Mouse (Mus musculus): ENCODE measurements around the gene Cenpo. TPM values are rescaled to one million over a fixed set of nuclear protein-coding genes. Genes with fewer than 3 reads are reported as not detected.
A peak's percentile ranks its signal among the peaks of the same experiment; 100 is the strongest.

The Cenpo gene
- polyA plus RNA-seq (2012; rRNA removed): 19.2 and 21.1 TPM in 2 replicates
- polyA plus RNA-seq (2014; fragmentation: Nextera tagmentation; extraction: Ambion mirVana): 11.9 and 13.7 TPM in 2 replicates

GRCm38 (mm10) chr12:4233572-4234508, at the start of gene Cenpo, which contains the start of gene Ptrhd1:
Cenpo (minus strand) TSS chr12:4234294.
Ptrhd1 (plus strand) TSS chr12:4234027.
- under 1% methylated on average over 49 of the region's 50 CpGs for WGBS
- peak; percentile 99 for ATAC-seq (ENCODE audit: low FRiP score, low read depth)
- DNase-seq (ENCODE audit: low spot score): peak; percentile 96
- Histone ChIP-seq H3K36me3 (ENCODE audit: control insufficient read depth, insufficient read depth, low read length) (peaks cover 18% of the 10 kb centered on the region), H3K4me3 (replicated peaks; ENCODE audit: low read length) (peak within 1 kb of the TSS; percentile 71), H3K4me2 (replicated peaks; ENCODE audit: low read depth, low read length, severe bottlenecking) (peak within 1 kb of the TSS; percentile 67), H3K9ac (ENCODE audit: low read depth, low read length, severe bottlenecking) (peak within 1 kb of the TSS; percentile 70), H3K27me3 (ENCODE audit: control insufficient read depth, insufficient read depth, low read length) (no peaks in the 10 kb centered on the region), H3K9me3 (ENCODE audit: control insufficient read depth, low read length) (no peaks in the 10 kb centered on the region), H3K27ac (replicated peaks; ENCODE audit: low read depth, low read length) (peak within 1 kb of the TSS; percentile 94), H3K4me1 (ENCODE audit: control insufficient read depth, insufficient read depth, low read length) (peaks cover 4% of the 10 kb centered on the region; the same call in 1 of the 2 replicates)
- 0 out of 2 replicates have a peak, but pooled peaks have one; percentile 29 for TF ChIP-seq POLR2A (IDR thresholded peaks at IDR 0.05; ENCODE audit: borderline replicate concordance, extremely low read depth, insufficient read depth, insufficient read length)

GRCm38 (mm10) chr12:4279878-4280277, 45.8 kb upstream of the Cenpo start:
- no peak for DNase-seq (ENCODE audit: low spot score)
- H3K9me3 ChIP-seq (ENCODE audit: control insufficient read depth, low read length): no peaks in the 10 kb centered on the region
- no peak overlapping the region for H3K27ac ChIP-seq (replicated peaks; ENCODE audit: low read depth, low read length)
- H3K4me1 ChIP-seq (ENCODE audit: control insufficient read depth, insufficient read depth, low read length): 0 out of 2 replicates have a peak, but pooled peaks cover 2% of the 10 kb centered on the region
- no peak overlapping the region for H3K9ac ChIP-seq (ENCODE audit: low read depth, low read length, severe bottlenecking)
- no peak overlapping the region for H3K4me3 ChIP-seq (replicated peaks; ENCODE audit: low read length)
- H3K4me2 ChIP-seq (replicated peaks; ENCODE audit: low read depth, low read length, severe bottlenecking): no peak overlapping the region
- H3K27me3 ChIP-seq (ENCODE audit: control insufficient read depth, insufficient read depth, low read length): no peaks in the 10 kb centered on the region
- 85% methylated on average over 3 of the region's 3 CpGs for WGBS
- peaks cover 12% of the 10 kb centered on the region for H3K36me3 ChIP-seq (ENCODE audit: control insufficient read depth, insufficient read depth, low read length)
- no peak for ATAC-seq (ENCODE audit: low FRiP score, low read depth)
- TF ChIP-seq POLR2A (IDR thresholded peaks at IDR 0.05; ENCODE audit: borderline replicate concordance, extremely low read depth, insufficient read depth, insufficient read length): no peak

GRCm38 (mm10) chr12:4278978-4279755, 45.1 kb upstream of the Cenpo start:
- Histone ChIP-seq H3K9me3 (ENCODE audit: control insufficient read depth, low read length) (no peaks in the 10 kb centered on the region), H3K27me3 (ENCODE audit: control insufficient read depth, insufficient read depth, low read length) (no peaks in the 10 kb centered on the region), H3K9ac (ENCODE audit: low read depth, low read length, severe bottlenecking) (no peak overlapping the region), H3K27ac (replicated peaks; ENCODE audit: low read depth, low read length) (no peak overlapping the region), H3K4me2 (replicated peaks; ENCODE audit: low read depth, low read length, severe bottlenecking) (no peak overlapping the region), H3K36me3 (ENCODE audit: control insufficient read depth, insufficient read depth, low read length) (peaks cover 18% of the 10 kb centered on the region), H3K4me3 (replicated peaks; ENCODE audit: low read length) (no peak overlapping the region), H3K4me1 (ENCODE audit: control insufficient read depth, insufficient read depth, low read length) (0 out of 2 replicates have a peak, but pooled peaks cover 2% of the 10 kb centered on the region)
- DNase-seq (ENCODE audit: low spot score) (no peak), ATAC-seq (ENCODE audit: low FRiP score, low read depth) (no peak)
- TF ChIP-seq POLR2A (IDR thresholded peaks at IDR 0.05; ENCODE audit: borderline replicate concordance, extremely low read depth, insufficient read depth, insufficient read length): no peak
- WGBS: 84% methylated on average over 3 of the region's 3 CpGs

- H3K36me3 ChIP-seq (ENCODE audit: control insufficient read depth, insufficient read depth, low read length): peaks cover 68% of the 10 kb centered on the region
- no peak for DNase-seq (ENCODE audit: low spot score)
- no peak overlapping the region for H3K4me2 ChIP-seq (replicated peaks; ENCODE audit: low read depth, low read length, severe bottlenecking)
- no peaks in the 10 kb centered on the region for H3K4me1 ChIP-seq (ENCODE audit: control insufficient read depth, insufficient read depth, low read length)
- H3K4me3 ChIP-seq (replicated peaks; ENCODE audit: low read length): no peak overlapping the region
- WGBS: 89% methylated on average over 6 of the region's 6 CpGs
- no peaks in the 10 kb centered on the region for H3K27me3 ChIP-seq (ENCODE audit: control insufficient read depth, insufficient read depth, low read length)
- ATAC-seq (ENCODE audit: low FRiP score, low read depth): no peak
- no peak for TF ChIP-seq POLR2A (IDR thresholded peaks at IDR 0.05; ENCODE audit: borderline replicate concordance, extremely low read depth, insufficient read depth, insufficient read length)
- H3K27ac ChIP-seq (replicated peaks; ENCODE audit: low read depth, low read length): no peak overlapping the region
- H3K9ac ChIP-seq (ENCODE audit: low read depth, low read length, severe bottlenecking): no peak overlapping the region
- H3K9me3 ChIP-seq (ENCODE audit: control insufficient read depth, low read length): no peaks in the 10 kb centered on the region
Measured at GRCm38 (mm10) chr12:4271078-4271477, 37.0 kb upstream of the Cenpo start.

GRCm38 (mm10) chr12:4267765-4268164, 33.7 kb upstream of the Cenpo start:
- ATAC-seq (ENCODE audit: low FRiP score, low read depth) (no peak), DNase-seq (ENCODE audit: low spot score) (no peak)
- H3K27ac ChIP-seq (replicated peaks; ENCODE audit: low read depth, low read length): no peak overlapping the region
- no peaks in the 10 kb centered on the region for H3K9me3 ChIP-seq (ENCODE audit: control insufficient read depth, low read length)
- H3K4me1 ChIP-seq (ENCODE audit: control insufficient read depth, insufficient read depth, low read length): no peaks in the 10 kb centered on the region
- no peak overlapping the region for H3K9ac ChIP-seq (ENCODE audit: low read depth, low read length, severe bottlenecking)
- WGBS: 90% methylated on average over 4 of the region's 4 CpGs
- H3K36me3 ChIP-seq (ENCODE audit: control insufficient read depth, insufficient read depth, low read length): peaks cover 56% of the 10 kb centered on the region
- no peaks in the 10 kb centered on the region for H3K27me3 ChIP-seq (ENCODE audit: control insufficient read depth, insufficient read depth, low read length)
- no peak overlapping the region for H3K4me3 ChIP-seq (replicated peaks; ENCODE audit: low read length)
- no peak overlapping the region for H3K4me2 ChIP-seq (replicated peaks; ENCODE audit: low read depth, low read length, severe bottlenecking)
- no peak for TF ChIP-seq POLR2A (IDR thresholded peaks at IDR 0.05; ENCODE audit: borderline replicate concordance, extremely low read depth, insufficient read depth, insufficient read length)

Data from limb, embryonic 14.5 days (tissue).